Mouse (Mus musculus) lung, adult 18-20 months (tissue): ENCODE measurements around the gene Spns2.

Experiments
- DNase-seq, 2 experiments: peaks; one replicate each; pipeline ENCODE4 v3.0.0; 2022; ENCODE audit warnings: mixed read lengths in 2 of 2

Spns2 gene

DNA sequence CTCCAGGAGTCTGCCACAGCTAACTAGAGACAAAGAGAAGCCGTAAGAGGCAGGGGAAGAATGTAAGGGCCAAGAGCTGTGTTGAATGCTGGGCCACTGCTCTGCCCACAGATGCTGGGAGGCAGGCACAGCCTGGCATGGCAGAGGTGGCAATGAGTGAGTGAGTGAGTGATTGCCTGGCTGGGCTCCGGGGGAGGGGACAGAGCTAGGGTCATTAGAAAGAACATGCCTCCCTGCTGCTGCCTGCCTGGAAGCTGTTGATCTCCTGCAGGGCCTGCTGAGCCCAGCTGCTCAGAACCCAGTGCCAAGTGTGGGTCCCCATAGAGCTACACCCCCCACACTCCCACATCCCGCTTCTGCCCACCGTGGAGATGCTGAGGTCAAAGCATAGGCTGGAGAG is 7.7 kb upstream of the Spns2 start:
- no peak for DNase-seq

DNA sequence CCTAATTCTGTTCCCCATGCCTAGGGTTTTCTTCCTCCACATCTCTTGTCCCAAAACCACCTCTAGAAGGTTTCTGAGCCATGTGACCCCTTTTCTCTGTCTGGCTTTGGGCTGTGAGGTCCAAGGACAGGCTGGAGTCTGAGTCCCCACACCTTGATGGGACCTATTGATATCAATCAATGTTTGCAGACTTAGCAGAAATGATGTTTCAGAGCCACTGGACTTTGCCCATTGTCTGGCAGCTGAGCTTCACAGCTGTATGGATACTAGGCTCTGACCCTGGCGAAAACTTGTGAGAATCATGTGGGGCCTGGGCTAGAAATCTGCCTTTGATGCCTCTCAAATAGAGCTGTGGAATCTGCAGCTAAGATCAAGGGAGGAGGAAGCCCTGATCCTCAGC is 7.1 kb upstream of the Spns2 start:
- DNase-seq, result no peak

DNA sequence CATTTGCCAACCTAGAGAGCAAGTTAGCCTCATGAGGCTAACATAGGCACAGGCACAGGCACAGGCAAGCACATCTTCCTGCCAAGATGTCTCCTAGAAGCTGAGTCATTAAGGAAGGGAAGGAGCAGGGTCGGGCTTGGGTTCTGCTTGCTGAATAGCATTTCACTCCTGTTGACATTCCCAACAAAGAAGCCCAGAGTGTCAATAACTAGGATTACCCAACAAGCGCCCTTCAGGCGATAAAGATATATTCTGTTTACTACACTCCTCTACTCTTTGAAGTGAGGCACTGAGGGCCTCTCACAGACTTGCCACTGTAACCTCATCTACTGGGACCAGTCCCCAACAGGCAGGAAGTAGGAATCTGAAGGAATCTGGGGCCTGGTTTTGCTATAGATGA is 6.4 kb upstream of the Spns2 start:
- DNase-seq, result peak in 1 of 2 experiments; percentile 27

DNA sequence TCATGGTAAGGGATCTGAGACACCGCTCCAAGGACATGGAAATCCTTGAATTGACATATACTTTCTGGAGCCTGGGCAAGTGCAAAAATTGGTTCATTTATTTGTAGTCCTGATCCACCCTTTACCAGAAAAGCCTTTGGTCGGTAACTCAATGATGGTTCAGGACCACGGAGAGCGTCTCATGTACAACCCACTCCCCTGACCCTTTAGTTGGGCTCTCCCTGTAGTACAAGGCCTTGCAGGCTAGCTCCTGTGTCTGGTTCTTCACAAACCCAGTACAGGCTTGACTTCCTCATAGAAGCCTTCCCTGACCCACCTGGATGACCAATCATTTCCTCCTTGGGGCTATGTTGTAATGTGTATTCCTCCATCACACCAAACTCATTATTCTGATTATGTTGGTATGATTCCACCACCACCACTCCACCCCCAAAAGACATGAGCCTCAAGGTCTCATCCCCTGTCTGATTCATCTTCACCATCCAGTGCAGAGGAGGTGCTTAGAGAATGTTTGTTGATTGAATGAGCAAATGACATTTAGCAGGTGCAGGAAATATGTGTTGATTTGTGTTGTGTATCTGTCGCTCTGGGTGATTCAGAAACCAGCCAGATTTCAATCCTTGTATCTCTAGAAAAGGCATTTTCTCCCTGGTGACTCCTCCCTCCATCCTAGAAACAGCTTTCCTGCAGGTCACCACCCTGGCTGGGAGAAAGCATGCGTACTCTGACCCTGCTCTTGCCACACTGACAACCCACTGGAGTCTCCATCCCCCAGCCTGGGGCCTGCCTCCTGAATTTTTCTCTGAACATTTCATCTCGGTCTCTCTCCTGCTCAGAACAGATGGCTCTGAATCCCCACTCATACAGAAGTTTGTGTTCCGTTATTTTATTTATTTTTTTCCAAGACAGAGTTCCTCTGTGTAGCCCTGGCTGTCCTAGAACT is 4.6 kb upstream of the Spns2 start:
- DNase-seq, result no peak

DNA sequence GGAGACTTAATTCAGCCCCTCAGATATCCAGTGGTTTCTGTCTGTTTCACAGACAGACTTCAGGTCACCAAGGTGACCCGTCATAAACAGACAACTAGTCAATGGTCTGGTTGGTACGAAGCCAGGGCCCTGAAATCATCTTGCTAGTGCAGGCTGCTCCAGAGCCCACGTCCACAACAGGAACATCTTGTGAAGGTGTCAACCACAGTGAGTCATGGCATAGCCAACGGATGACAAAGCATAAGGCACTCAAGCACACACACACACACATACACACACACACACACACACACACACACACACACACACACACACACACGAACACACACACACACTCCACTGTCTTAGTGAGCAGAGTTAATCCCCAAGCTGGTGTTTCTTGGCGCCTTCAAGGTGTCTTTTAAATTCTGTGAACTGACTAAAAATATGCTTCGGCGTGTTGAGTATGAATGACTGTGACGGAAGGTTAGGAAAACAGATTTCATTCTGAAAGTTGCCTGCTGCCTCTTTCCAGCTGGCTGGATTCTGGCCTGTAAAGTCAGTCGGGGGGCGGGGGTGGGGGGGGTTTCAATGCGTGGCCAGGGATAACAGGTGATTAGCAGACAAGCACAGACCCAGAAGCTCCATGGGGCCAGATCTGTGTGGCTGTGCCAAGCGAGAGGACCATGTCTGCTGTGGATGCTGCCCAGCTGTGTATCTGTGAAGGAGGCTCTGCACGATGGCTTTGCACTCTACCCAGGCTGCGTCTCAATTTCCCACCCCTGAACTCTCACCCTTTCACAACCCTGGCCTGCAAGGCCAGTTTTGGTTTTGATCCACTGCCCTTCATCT is 1.6 kb upstream of the Spns2 start:
- DNase-seq, result no peak

DNA sequence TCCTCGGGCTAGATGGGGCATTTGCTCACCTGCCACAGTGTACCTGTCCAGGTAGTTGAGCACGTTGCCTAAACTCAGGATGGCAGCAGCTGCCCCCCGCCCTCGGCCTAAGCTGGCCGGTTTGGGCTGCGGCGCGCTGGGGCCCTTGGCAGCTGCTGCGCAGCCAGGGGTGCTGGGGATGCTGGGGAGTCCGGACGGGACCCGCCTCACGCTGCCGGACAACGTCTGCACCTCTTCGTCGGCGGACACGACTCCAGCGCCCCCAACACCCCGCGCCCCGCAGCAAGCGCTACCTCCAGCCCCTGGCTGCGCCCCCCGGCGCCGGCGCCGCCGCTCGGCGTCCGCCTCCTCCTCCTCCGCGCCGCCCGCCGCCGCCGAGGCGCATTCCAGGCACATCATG is 307 bp downstream of the Spns2 start:
- no peak for DNase-seq

DNA sequence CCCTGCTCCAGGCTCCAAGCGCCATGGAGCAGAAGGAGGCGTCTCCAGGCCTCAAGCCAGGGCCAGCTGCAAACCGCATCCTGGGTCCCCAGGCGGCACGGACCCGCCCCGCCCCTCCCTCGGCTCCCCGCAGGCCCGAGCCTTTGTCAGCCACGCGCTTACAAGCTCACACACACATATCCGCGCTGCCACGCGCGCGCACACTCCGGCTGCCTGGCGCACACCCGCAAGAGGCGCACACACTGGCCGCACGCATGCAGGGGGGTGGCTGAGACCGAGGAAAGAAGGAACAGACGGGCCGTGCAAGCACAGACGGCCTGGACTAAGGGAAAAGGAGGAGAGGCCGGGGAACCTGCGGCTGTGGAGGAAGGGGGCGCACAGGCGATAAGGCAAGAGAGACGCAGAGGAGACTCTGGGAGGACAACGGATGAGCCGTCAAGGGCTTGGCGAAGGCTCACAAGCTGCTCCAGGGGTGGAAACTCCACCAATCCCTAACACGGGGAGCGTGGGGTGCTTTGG is 892 bp downstream of the Spns2 start:
- DNase-seq, result peak in 1 of 2 experiments; percentile 22

DNA sequence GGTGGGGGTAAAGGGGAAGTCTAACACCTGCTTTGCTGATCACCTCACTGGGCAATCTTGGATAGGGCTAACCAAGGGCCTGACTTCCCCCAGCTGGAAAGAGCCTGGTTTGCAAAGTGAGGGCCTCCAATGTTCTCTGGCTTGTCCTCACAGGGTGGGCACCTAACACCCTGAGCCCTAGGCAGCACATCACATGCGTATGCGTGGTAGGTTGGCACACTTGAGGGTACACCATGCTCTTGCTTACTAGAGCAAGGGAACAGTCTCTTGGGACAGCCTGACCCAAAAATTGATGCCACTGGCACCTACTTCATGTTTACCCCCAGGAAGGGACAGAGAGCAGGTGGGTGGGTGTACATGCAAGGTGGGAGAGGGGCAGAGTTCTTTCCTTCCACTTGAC is 2.0 kb downstream of the Spns2 start:
- DNase-seq, result no peak

DNA sequence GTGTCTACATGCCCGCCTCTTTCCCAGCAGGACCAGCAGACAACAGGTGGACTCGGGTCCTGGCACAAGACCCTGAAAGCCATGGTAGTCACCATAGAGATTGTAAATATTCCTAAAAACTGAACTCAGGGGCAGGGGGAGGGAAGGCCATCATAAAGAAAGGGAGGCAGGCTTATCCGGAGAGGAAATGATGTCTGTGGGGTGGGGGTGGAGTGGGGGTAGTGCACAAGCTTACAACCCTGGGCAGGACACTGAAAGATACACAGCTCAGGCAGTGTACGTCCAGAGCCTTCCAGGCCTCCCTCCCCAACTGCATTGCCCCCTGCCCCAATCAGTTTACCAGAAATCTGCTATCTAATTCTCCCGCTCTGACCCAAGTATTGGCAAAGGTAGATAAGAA is 2.5 kb downstream of the Spns2 start:
- DNase-seq, result no peak

DNA sequence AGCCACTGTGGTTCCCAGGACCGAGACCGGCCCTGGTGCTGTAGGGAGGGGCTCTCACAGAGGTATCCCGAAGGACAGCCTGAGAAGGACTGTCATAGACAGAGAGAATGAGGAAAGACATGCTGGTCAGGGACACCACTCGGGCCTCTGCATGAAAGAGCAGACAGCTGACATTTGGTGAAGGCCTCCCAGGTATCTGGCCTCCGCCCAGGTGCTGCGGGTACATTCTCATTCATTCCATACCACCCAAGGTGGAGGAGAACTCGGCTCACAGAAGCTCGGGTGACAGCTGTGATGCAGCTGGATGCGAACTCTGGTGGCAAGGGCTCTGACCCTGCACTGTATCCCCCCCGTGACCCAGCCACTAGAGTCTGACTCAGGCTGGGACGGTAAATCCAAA is 3.7 kb downstream of the Spns2 start:
- DNase-seq, result no peak

DNA sequence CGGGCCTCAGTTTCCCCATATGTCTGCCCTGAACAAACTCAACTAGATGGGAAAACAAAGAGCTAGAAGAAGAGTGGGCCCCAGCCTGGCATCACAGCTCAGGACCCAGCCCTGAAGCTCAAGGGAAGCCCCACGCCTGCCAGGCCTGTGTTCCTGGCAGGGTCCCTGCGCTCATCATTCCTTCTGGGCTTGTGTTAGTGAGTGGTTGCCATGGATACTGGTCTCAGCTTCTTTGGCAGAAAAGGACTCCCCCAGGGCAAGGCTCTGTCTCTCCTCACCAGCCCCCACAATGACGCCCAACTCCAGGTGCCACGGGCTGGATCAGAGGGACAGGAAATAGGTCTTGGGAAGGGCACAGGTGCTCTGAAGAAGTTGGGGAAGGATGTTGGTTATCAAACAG is 4.5 kb downstream of the Spns2 start:
- DNase-seq, result no peak

DNA sequence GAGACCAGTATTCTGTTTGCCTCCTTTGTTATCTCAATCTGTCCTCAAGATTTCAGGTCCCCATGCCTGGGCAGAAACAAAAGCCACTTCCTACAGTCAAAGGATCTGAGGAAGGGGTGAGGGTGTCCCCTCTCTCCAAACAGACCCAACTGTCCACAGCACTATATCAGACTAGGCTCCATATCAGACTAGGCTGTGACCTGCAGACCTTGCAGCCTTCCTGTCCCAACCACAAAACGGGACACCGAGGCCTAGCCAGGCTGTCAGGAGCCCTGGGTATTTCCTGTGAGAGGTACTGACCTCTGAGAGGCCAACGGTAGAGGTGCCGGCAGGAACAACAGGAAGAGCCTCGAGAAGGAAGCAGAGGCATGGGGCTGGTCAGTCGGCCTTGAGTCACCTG is 5.2 kb downstream of the Spns2 start:
- no peak for DNase-seq

DNA sequence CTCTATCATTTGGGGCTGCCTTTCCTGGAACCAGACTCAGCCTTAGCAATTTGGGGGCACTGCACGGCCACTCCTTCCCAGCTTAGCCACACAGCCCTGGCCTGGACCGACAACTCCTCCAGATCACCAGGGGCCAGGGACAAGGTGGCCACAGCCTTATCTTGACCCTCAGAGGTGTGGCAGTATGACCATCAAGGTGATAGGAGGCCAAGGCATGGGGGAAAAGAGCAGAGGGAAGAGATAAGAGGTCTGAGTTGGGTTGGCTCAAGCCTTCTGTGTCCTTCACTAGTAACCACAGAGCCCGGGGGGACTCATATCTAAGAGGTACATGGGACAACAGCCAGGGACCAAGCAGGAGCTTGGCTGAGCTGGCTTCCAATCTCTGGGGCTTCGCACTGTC is 7.8 kb downstream of the Spns2 start:
- no peak for DNase-seq

DNA sequence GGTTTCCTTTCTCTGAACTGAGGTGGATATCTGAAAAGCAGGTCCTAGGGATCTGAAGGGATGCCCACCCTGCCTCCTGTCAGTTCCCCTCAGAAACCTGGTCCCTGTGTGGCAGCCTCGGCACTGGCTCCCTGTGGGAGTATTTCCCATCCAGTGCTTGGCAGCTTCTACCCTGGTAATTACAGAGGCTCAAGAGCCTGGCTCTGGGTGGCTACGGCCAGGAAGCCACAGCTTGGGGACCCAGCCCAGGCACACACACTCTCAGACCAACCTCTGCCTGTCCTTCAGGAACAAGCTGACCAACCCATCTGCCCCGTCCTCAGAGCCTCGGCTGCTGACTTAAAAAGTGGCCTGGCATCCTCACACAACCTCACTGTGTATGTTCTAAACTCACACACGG is 8.4 kb downstream of the Spns2 start:
- DNase-seq, result no peak

DNA sequence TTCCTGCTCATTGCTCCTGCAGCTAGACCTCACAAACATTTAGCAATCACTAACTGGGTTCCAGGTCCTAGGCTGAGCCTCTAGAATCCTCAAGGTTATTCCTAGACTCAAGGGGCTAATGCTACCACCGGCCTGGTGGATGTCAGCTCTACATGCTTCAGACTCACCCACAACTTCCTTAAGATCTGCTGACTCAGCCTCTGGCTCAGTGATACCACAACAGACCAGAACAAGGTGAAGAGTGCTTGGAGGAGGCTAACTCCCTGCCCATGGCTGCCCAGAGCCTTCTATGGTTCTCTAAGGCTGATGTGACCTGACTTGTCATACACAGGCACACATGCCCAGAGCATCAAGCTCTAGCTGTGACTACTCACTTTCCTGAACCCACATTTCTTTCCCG is 10.2 kb downstream of the Spns2 start:
- no peak for DNase-seq

DNA sequence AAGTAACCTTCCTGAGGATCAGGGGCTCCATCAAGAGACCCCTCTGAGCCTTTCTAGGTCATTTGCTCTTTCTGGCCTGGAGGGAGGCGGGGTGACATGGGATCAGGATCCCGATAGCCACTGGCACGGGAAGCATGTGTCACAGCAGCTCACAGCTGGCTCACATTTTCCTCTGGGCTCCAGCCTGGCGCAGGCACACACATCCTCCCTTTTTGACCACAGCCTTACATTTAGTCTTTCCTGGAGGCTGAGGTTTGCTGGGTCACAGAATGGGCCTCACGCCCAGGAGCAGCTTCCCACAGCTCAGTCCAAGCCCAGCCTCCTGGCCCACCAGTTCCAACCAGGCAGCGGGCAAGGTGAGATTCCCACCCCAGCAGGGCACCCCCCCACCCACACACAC is 11.5 kb downstream of the Spns2 start:
- peak in 1 of 2 experiments; percentile 20 for DNase-seq

DNA sequence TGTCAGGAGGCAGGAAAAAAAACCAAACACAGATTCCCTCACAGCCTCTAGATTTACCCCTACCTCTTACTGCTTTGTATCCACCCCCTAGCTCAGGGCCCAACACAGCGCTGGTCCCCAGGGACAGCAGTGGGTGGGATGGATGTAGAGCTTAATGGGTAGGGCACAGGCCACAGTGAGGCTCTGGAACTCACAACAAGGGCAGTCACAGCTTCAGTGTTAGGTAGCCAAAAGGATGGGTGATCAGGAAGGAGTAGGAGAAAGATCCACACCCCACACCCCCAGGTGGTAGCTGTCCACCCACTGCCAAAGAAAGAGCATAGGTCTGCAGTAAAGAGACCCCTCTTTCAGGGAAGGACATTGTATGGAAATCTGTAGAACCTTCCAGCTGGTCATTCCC is 12.1 kb downstream of the Spns2 start:
- no peak for DNase-seq

DNA sequence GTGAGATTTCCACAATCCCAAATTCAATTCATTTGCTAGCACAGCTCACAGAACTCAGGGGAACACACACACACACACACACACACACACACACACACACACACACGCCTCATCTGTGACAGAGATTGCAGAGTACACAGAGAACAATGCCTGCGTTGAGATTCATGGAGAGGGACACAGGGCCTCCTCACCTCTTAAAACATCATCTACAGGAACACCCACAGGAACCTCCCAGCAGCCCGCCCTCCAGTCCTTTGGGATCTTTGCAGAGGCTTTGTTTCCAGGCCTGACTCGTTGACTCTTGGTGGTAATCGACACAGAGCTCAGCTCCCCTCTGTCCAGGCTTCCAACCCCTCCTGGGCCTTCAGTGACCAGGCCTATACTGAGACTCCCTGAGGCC is 12.5 kb downstream of the Spns2 start:
- no peak for DNase-seq

DNA sequence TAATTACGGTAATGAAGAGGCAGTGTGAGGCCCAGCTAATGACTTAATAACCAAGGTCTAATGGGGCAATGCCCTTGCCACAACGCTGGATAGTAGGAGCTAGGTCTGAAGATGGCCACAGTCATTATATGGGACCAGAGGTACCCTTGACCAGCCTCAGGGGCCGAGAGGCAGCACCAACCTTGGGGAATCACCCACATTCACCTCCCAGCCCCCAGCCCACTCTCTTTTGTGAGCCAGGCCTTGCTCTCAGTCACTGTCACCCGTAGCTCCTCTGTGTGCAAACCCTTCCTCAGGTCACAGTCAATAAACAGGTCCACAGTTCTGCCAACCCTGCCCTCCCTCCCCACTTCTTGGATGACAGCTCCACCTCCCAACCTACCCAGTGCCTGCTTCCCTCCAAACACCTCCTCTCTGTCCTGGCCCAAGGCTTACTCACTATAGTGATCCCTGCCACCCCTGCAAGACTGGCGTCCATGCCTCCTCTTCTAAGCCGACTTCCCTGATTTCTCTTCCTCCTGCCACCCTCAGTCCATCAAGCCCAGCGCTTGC is 13.6 kb downstream of the Spns2 start:
- DNase-seq, result no peak

DNA sequence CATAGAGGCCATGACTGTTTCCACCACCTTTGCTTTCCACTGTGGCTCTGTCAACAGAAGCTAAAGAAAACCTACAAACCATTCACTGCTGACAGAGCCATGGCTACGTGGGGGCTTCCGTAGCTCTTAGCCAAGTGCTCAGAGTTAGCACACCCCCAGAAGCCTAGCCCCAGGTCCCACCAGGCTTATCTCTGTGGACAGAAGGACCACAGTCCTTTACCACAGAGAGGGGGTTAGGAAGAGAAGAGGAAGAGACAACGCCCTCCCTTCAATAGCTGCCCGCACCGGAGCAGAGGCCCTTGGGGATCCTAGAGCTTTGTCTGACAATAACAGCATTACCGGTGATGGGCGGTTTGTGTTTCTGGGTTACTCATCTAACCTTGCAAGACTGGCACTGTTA is 14.3 kb downstream of the Spns2 start:
- DNase-seq, result no peak

DNA sequence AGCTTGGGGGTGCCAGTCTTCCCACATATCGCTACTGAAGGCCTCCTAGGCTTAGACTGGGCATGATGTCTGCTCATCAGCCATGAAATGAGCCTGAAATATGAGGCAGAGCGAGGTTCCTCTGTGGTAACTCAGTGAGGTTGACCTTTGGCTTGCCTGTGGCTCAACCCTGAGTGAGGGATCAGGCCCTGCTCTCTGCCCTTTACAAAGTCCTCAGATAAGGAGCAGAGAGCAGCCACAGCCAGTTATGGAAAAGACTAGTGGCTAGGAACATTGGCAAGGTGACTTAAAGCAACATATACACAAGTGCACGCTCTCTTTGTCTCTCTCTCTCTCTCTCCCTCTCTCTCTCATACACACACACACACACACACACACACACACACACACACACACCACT is 14.8 kb downstream of the Spns2 start:
- DNase-seq, result no peak

DNA sequence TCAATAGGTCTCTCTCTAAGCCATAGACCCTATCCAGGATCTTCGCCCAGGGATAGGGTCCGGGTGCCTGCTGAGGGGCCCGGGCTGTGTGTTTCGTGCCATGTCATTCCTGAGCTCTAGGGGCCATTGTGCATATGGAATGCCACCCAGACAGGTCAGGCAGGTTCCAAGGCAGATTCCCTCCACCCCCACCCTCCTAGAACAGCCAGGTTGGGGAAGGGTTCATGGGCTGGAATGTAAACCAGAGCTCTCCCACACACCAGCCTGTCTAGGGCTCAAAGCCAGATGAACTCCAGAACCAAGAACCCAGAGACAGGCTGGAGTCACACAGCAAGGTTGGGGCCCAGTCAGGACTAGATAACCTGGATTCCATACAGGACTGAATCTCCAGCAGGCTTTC is 16.2 kb downstream of the Spns2 start:
- peak; percentile 42 to 63 for DNase-seq

DNA sequence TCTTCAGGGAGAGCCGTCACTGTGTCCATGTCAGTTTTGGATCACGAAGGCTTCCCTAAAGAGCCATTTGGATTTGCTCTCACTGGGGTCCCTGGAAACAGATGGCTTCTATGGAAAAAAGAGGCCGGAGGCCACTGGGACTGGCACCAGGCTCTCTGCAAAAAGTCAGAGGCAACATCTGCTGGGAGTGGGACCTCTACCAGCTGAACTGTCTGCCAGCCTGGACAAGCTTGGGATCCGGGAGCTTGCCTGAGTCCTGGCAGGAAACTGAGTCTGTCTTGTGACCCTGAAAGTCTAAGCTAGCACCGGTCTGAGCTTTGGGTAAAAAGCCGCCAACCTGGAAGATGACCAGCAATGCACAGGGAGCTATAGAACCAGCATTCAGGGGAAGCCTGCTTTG is 18.3 kb downstream of the Spns2 start:
- DNase-seq, result no peak

DNA sequence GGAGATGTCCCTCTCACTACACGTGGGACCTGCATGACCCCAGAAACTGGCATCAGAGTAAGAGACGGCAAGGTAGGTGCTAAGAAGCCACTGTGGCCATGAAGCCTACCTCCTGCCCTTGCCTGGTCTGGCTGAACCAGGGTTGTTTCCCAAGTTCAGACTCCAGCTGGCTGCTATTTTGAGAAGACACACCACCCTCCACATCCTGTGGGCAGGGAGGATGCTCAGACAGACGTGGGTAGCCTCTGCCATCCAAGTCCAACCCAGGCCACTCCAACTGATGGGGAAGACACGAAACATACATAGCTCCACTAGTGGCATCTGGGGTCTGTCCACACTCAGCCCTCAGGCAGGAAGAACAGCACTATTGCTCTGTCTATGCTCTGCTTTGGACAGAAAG is 19.7 kb downstream of the Spns2 start:
- DNase-seq, result no peak
